Mouse (Mus musculus) bone marrow macrophage, adult 2 months (primary cell): ENCODE data around the gene Bves.

ENCODE experiments used
- CTCF ChIP-seq: IDR thresholded peaks from 2 replicates; pipeline ENCODE4 v1.5.1; 2012; ENCODE audit warnings: low read depth, mild to moderate bottlenecking, low read length, moderate library complexity
- POLR2A ChIP-seq: IDR thresholded peaks from 2 replicates; pipeline ENCODE4 v1.6.1; 2012; ENCODE audit warnings: mild to moderate bottlenecking, low read depth, low read length, borderline replicate concordance

DNA sequence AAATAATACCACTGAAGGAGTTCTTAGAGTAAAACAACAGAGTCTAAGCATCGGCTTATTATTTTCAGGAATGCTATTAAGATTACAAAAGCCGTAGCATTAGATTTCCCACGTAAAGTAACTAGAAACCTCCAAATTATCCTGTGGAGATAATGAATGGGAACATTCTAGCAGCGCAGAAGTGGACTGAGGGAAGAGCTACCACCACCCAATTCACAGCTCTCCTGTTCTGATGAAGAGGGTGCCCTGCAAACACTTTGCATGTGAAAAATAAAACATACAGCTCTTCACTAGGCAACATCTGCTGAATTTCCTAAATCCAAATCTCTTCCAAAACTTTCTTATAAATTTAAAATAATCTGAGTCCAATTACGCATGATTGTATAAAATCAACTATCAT lies 76.6 kb downstream of the Bves start:
- TF ChIP-seq POLR2A (no peak), CTCF (no peak)
